Mouse (Mus musculus) splenic B cell, adult 2 months (primary cell): ENCODE results near the gene Slc26a10.

Source experiments
- DNase-seq: peaks from one replicate; pipeline ENCODE4 v3.0.0-alpha.2; 2011; ENCODE audit warnings: low read depth, low spot score
- H3K27me3 ChIP-seq: 2 replicates; pipeline ENCODE4 v1.6.1; 2012; ENCODE audit warnings: mild to moderate bottlenecking, low read length, moderate library complexity, mixed read lengths; ENCODE audit not compliant: control insufficient read depth, poor library complexity, insufficient read depth, severe bottlenecking
- H3K36me3 ChIP-seq: 2 replicates; pipeline ENCODE4 v1.6.1; 2012; ENCODE audit warnings: mild to moderate bottlenecking, low read length, moderate library complexity, mixed read lengths; ENCODE audit not compliant: control insufficient read depth, poor library complexity, insufficient read depth, severe bottlenecking

Slc26a10 gene

GRCm38 (mm10) chr10:127179871-127180694, at the start of gene Slc26a10:
Gene Slc26a10 (minus strand): TSS chr10:127180645.
- no peaks in the 10 kb centered on the region for H3K27me3 ChIP-seq
- DNase-seq = no peak
- no peaks in the 10 kb centered on the region for H3K36me3 ChIP-seq

GRCm38 (mm10) chr10:127228897-127229296, 48.5 kb upstream of the Slc26a10 start:
- DNase-seq = peak; percentile 86
- no peaks in the 10 kb centered on the region for H3K27me3 ChIP-seq

GRCm38 (mm10) chr10:127227163-127227562, 46.7 kb upstream of the Slc26a10 start:
- DNase-seq = no peak
- no peaks in the 10 kb centered on the region for H3K27me3 ChIP-seq
- no peaks in the 10 kb centered on the region for H3K36me3 ChIP-seq

More at GRCm38 (mm10) chr10:127228897-127229296, 48.5 kb upstream of the Slc26a10 start:
- no peaks in the 10 kb centered on the region for H3K36me3 ChIP-seq

- DNase-seq = no peak
- H3K27me3 ChIP-seq = no peaks in the 10 kb centered on the region
- no peaks in the 10 kb centered on the region for H3K36me3 ChIP-seq
These were observed 46.0 kb upstream of the Slc26a10 start for GRCm38 (mm10) chr10:127226318-127226895.

GRCm38 (mm10) chr10:127225732-127226131, 45.3 kb upstream of the Slc26a10 start:
- H3K27me3 ChIP-seq = no peaks in the 10 kb centered on the region
- H3K36me3 ChIP-seq = no peaks in the 10 kb centered on the region
- DNase-seq = peak; percentile 56

- Histone ChIP-seq H3K36me3 (no peaks in the 10 kb centered on the region), H3K27me3 (no peaks in the 10 kb centered on the region)
- DNase-seq = no peak
These were observed 44.8 kb upstream of the Slc26a10 start for GRCm38 (mm10) chr10:127225213-127225612.

GRCm38 (mm10) chr10:127218339-127218738, 37.9 kb upstream of the Slc26a10 start:
- Histone ChIP-seq H3K36me3 (no peaks in the 10 kb centered on the region), H3K27me3 (no peaks in the 10 kb centered on the region)
- DNase-seq = no peak

GRCm38 (mm10) chr10:127217177-127217576, 36.7 kb upstream of the Slc26a10 start:
- no peak for DNase-seq
- no peaks in the 10 kb centered on the region for H3K36me3 ChIP-seq
- H3K27me3 ChIP-seq = no peaks in the 10 kb centered on the region

- no peaks in the 10 kb centered on the region for H3K36me3 ChIP-seq
- H3K27me3 ChIP-seq = no peaks in the 10 kb centered on the region
- no peak for DNase-seq
These were observed 36.0 kb upstream of the Slc26a10 start for GRCm38 (mm10) chr10:127216456-127216855.

GRCm38 (mm10) chr10:127214422-127214803, 34.0 kb upstream of the Slc26a10 start:
- Histone ChIP-seq H3K36me3 (no peaks in the 10 kb centered on the region), H3K27me3 (no peaks in the 10 kb centered on the region)
- no peak for DNase-seq

GRCm38 (mm10) chr10:127213704-127214421, 33.4 kb upstream of the Slc26a10 start:
- H3K27me3 ChIP-seq = no peaks in the 10 kb centered on the region
- no peak for DNase-seq
- H3K36me3 ChIP-seq = no peaks in the 10 kb centered on the region

- Histone ChIP-seq H3K36me3 (no peaks in the 10 kb centered on the region), H3K27me3 (no peaks in the 10 kb centered on the region)
- no peak for DNase-seq
These were observed 32.8 kb upstream of the Slc26a10 start for GRCm38 (mm10) chr10:127213272-127213671.

GRCm38 (mm10) chr10:127211414-127211854, 31.0 kb upstream of the Slc26a10 start, which contains the start of gene Pip4k2c:
Gene Pip4k2c (minus strand): TSS chr10:127211585.
- DNase-seq = peak; percentile 93
- no peaks in the 10 kb centered on the region for H3K27me3 ChIP-seq
- H3K36me3 ChIP-seq = no peaks in the 10 kb centered on the region; the same call in 1 of the 2 replicates

- H3K27me3 ChIP-seq = no peaks in the 10 kb centered on the region
- peak; percentile 52 for DNase-seq
- no peaks in the 10 kb centered on the region; the same call in 1 of the 2 replicates for H3K36me3 ChIP-seq
These were observed 30.5 kb upstream of the Slc26a10 start for GRCm38 (mm10) chr10:127210961-127211405.
